Mouse (Mus musculus) small intestine, adult 2 months (tissue): Measurements from ENCODE around the gene Col3a1.

Experiments
- CTCF ChIP-seq: fragments of 200-500 bp; IDR thresholded peaks from 2 replicates; pipeline ENCODE4 v1.5.1; 2012; ENCODE audit warnings: low read depth, mild to moderate bottlenecking, control low read depth, inconsistent platforms, low read length, moderate library complexity, mixed read lengths; ENCODE audit not compliant: insufficient replicate concordance, insufficient read length; ENCODE audit errors: extremely low read depth
- POLR2A ChIP-seq: fragments of 200-500 bp; IDR thresholded peaks from 2 replicates; pipeline ENCODE4 v1.6.1; 2012; ENCODE audit warnings: low read depth, mild to moderate bottlenecking, control low read depth, inconsistent platforms, low read length, moderate library complexity

DNA sequence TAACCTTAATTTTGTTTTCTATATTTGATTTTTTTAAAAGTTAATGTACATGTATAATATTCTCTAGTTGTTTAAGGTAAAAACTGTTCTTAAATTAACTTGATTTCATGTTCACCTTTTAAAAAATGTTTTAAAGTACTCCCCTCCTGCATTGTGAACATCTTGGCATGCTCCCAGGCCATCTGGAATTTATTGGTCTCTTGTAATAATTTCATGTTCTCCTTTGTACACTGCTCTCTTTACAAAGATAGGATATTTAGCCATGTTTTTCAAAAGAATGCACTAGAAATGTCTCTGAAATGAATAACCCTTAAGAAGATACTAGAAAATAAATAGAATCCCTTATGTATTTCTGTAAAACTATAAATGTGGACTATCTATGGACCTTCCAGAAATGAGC is 624 bp downstream of the Col3a1 start:
- TF ChIP-seq POLR2A, result no peak
- no peak for TF ChIP-seq CTCF
